Mouse (Mus musculus): ENCODE data around the gene Pitx3. TPM values are rescaled to one million over a fixed set of nuclear protein-coding genes. Genes with fewer than 3 reads are reported as not detected.

Pitx3 gene
- polyA plus RNA-seq, 2 experiments, result 8.1 to 14.0 TPM

DNA sequence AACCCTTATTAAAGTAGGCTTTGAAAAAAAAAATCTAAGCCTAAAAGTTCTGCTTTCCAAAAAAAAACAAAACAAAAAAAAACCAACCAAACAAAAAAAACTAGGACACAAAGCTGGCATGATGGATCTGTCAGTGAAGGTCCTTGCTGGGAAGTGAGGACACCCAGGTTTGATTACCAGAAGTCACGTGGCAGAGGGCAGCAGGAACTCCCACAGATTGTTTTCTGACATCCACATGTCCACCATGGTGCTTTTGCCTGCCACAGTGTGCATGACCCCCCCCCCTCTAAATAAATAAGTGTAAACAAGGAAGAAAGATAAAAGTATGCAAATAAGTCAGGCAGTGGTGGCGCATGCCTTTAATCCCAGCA lies 44.0 kb downstream of the Pitx3 start:
- no peaks in the 10 kb centered on the region for H3K36me3 ChIP-seq (ENCODE audit: control insufficient read depth, insufficient read depth, low read length)
- no peak overlapping the region for H3K9ac ChIP-seq (ENCODE audit: low read depth, low read length, severe bottlenecking)
- H3K9me3 ChIP-seq (ENCODE audit: control insufficient read depth, low read length), result no peaks in the 10 kb centered on the region
- ATAC-seq (ENCODE audit: low FRiP score, low read depth) (no peak), DNase-seq (ENCODE audit: low spot score) (no peak)
- no peaks in the 10 kb centered on the region for H3K27me3 ChIP-seq (ENCODE audit: control insufficient read depth, insufficient read depth, low read length)
- H3K4me2 ChIP-seq (replicated peaks; ENCODE audit: low read depth, low read length, severe bottlenecking), result no peak overlapping the region
- WGBS, result 83% methylated on average over 2 of the region's 2 CpGs
- no peak for TF ChIP-seq POLR2A (IDR thresholded peaks at IDR 0.05; ENCODE audit: borderline replicate concordance, extremely low read depth, insufficient read depth, insufficient read length)
- no peak overlapping the region for H3K27ac ChIP-seq (replicated peaks; ENCODE audit: low read depth, low read length)
- no peaks in the 10 kb centered on the region for H3K4me1 ChIP-seq (ENCODE audit: control insufficient read depth, insufficient read depth, low read length)
- no peak overlapping the region for H3K4me3 ChIP-seq (replicated peaks; ENCODE audit: low read length)

DNA sequence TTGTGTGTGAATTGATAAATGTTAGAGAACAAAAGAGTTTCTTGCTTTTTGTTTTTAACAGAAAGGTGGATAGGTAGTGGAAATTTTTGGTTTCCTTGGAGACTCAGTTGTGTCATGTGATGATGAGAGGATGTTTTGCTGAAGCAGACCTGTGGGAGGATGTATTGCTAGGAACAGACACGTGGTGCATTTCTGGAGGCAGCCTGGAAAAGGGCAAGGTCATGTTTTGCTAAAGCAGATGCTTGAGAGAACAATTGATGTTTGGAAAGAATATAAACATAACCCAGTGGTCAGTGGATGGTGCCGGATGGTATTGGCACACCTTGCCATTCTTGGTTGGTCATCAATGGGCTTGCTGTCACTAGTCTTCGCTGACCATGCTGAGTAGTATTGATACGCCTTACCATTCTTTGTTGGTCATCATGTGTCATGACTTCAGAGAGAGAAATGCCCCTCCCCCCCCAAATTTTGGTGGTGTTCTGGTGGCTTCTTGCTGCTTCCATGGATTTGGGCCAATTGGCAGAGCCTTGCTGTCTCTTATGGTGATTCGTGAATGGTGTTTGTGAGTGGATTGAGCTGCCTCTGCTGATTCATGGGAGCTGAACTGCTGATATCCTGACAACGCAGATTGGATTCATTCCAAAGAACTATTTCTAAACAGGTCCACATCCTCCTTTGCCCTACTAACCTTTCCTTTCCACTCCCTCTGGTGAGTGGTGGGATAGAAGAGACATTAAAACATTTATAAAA lies 44.5 kb downstream of the Pitx3 start:
- Histone ChIP-seq H3K36me3 (ENCODE audit: control insufficient read depth, insufficient read depth, low read length) (no peaks in the 10 kb centered on the region), H3K27me3 (ENCODE audit: control insufficient read depth, insufficient read depth, low read length) (no peaks in the 10 kb centered on the region), H3K9ac (ENCODE audit: low read depth, low read length, severe bottlenecking) (no peak overlapping the region), H3K27ac (replicated peaks; ENCODE audit: low read depth, low read length) (no peak overlapping the region), H3K4me2 (replicated peaks; ENCODE audit: low read depth, low read length, severe bottlenecking) (no peak overlapping the region), H3K9me3 (ENCODE audit: control insufficient read depth, low read length) (no peaks in the 10 kb centered on the region), H3K4me3 (replicated peaks; ENCODE audit: low read length) (no peak overlapping the region), H3K4me1 (ENCODE audit: control insufficient read depth, insufficient read depth, low read length) (no peaks in the 10 kb centered on the region)
- TF ChIP-seq POLR2A (IDR thresholded peaks at IDR 0.05; ENCODE audit: borderline replicate concordance, extremely low read depth, insufficient read depth, insufficient read length), result no peak
- ATAC-seq (ENCODE audit: low FRiP score, low read depth) (no peak), DNase-seq (ENCODE audit: low spot score) (no peak)
- 87% methylated on average over 6 of the region's 6 CpGs for WGBS

DNA sequence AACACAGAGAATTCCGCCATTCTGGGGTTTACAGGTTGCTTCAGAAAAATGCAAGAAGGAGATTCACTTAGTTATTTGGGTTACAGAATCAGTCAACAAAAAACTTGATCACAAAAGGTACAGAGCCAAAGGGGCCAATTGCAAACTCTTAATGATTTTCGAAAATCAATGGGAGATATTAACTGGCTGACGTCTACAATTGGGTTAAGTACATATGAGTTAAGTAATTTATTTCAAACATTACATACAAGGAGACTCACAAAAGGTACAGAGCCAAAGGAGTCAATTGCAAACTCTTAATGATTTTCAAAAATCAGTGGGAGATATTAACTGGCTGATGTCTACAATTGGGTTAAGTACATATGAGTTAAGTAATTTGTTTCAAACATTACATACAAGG lies 48.6 kb downstream of the Pitx3 start:
- Histone ChIP-seq H3K9ac (ENCODE audit: low read depth, low read length, severe bottlenecking) (no peak overlapping the region), H3K27me3 (ENCODE audit: control insufficient read depth, insufficient read depth, low read length) (no peaks in the 10 kb centered on the region), H3K4me3 (replicated peaks; ENCODE audit: low read length) (no peak overlapping the region), H3K9me3 (ENCODE audit: control insufficient read depth, low read length) (no peaks in the 10 kb centered on the region), H3K27ac (replicated peaks; ENCODE audit: low read depth, low read length) (no peak overlapping the region), H3K4me2 (replicated peaks; ENCODE audit: low read depth, low read length, severe bottlenecking) (no peak overlapping the region), H3K4me1 (ENCODE audit: control insufficient read depth, insufficient read depth, low read length) (no peaks in the 10 kb centered on the region), H3K36me3 (ENCODE audit: control insufficient read depth, insufficient read depth, low read length) (no peaks in the 10 kb centered on the region)
- DNase-seq (ENCODE audit: low spot score), result no peak
- ATAC-seq (ENCODE audit: low FRiP score, low read depth), result no peak
- 92% methylated on average over 3 of the region's 3 CpGs for WGBS
- TF ChIP-seq POLR2A (IDR thresholded peaks at IDR 0.05; ENCODE audit: borderline replicate concordance, extremely low read depth, insufficient read depth, insufficient read length), result no peak

DNA sequence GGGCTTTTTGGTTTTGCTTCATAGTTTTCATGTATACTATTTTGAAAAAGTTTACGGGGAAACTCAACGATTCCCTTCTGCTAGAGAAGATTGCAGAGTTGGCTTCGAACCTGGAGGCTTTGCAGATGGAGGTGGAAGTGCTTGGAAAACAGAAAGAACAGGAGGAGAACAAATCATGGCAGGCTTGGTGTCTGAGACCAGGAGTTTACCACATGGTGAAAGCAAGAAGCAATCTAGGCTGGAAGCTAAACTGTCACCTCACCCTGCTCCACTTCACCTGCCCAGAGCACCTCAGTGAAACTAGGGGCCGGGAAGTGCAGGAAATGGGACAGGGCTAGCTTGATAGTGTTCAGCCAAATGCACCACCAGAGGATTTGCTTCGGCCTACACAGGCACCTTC lies 51.7 kb downstream of the Pitx3 start:
- TF ChIP-seq POLR2A (IDR thresholded peaks at IDR 0.05; ENCODE audit: borderline replicate concordance, extremely low read depth, insufficient read depth, insufficient read length), result no peak
- Histone ChIP-seq H3K27ac (replicated peaks; ENCODE audit: low read depth, low read length) (no peak overlapping the region), H3K9ac (ENCODE audit: low read depth, low read length, severe bottlenecking) (no peak overlapping the region), H3K4me2 (replicated peaks; ENCODE audit: low read depth, low read length, severe bottlenecking) (no peak overlapping the region), H3K27me3 (ENCODE audit: control insufficient read depth, insufficient read depth, low read length) (no peaks in the 10 kb centered on the region), H3K4me1 (ENCODE audit: control insufficient read depth, insufficient read depth, low read length) (no peaks in the 10 kb centered on the region), H3K36me3 (ENCODE audit: control insufficient read depth, insufficient read depth, low read length) (no peaks in the 10 kb centered on the region), H3K4me3 (replicated peaks; ENCODE audit: low read length) (no peak overlapping the region), H3K9me3 (ENCODE audit: control insufficient read depth, low read length) (no peaks in the 10 kb centered on the region)
- WGBS, result 76% methylated on average over 5 of the region's 5 CpGs
- DNase-seq (ENCODE audit: low spot score) (no peak), ATAC-seq (ENCODE audit: low FRiP score, low read depth) (no peak)

DNA sequence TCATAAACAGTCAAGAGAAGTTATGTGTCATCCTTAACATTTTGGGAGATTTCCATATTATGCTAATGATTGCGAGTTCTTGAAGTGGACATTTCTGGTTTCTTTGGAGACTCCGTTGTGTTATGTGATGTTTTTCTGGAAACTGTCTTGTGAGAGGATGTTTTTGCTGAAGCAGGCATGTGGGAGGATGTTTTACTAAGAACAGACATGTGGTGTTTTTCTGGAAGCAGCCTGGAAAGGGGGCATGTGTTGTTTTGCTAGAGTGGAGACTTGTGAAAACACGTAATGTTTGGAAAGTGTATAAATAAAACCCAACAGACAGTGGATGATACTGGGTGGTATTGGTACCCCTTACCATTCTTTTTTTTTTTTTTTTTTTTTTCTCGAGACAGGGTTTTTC lies 52.8 kb downstream of the Pitx3 start:
- Histone ChIP-seq H3K9ac (ENCODE audit: low read depth, low read length, severe bottlenecking) (no peak overlapping the region), H3K36me3 (ENCODE audit: control insufficient read depth, insufficient read depth, low read length) (no peaks in the 10 kb centered on the region), H3K9me3 (ENCODE audit: control insufficient read depth, low read length) (no peaks in the 10 kb centered on the region), H3K4me3 (replicated peaks; ENCODE audit: low read length) (no peak overlapping the region), H3K27me3 (ENCODE audit: control insufficient read depth, insufficient read depth, low read length) (no peaks in the 10 kb centered on the region), H3K27ac (replicated peaks; ENCODE audit: low read depth, low read length) (no peak overlapping the region), H3K4me2 (replicated peaks; ENCODE audit: low read depth, low read length, severe bottlenecking) (no peak overlapping the region), H3K4me1 (ENCODE audit: control insufficient read depth, insufficient read depth, low read length) (no peaks in the 10 kb centered on the region)
- ATAC-seq (ENCODE audit: low FRiP score, low read depth), result no peak
- DNase-seq (ENCODE audit: low spot score), result no peak
- TF ChIP-seq POLR2A (IDR thresholded peaks at IDR 0.05; ENCODE audit: borderline replicate concordance, extremely low read depth, insufficient read depth, insufficient read length), result no peak
- 82% methylated on average over 4 of the region's 4 CpGs for WGBS
